Mouse (Mus musculus) intestine, embryonic 16.5 days (tissue): Measurements from ENCODE around the gene Ncoa5. TPM values are rescaled to one million over a fixed set of nuclear protein-coding genes. Genes with fewer than 3 reads are reported as not detected.
A peak's percentile ranks its signal among the peaks of the same experiment; 100 is the strongest.

ENCODE experiments used
- ATAC-seq: fragments of 200-750 bp; cut with Nextera tagmentation; 2 replicates; pipeline ENCODE4 v1.8.0; 2017; ENCODE audit warnings: moderate TSS enrichment, moderate library complexity
- H3K27ac ChIP-seq: fragments of 300-500 bp; sonication (generic); 2 replicates; pipeline ENCODE4 v1.5.1; 2014; ENCODE audit warnings: mild to moderate bottlenecking, low read length
- H3K27me3 ChIP-seq: fragments of 300-500 bp; sonication (generic); replicated peaks from 2 replicates; pipeline ENCODE4 v1.6.1; 2014; ENCODE audit warnings: low read length, control low read depth, mixed read lengths; ENCODE audit not compliant: control insufficient read depth, insufficient read depth
- H3K36me3 ChIP-seq: fragments of 300-500 bp; sonication (generic); 2 replicates; pipeline ENCODE4 v1.6.1; 2014; ENCODE audit warnings: low read length, control low read depth; ENCODE audit not compliant: control insufficient read depth, insufficient read depth
- H3K4me1 ChIP-seq: fragments of 300-500 bp; sonication (generic); 2 replicates; pipeline ENCODE4 v1.6.1; 2014; ENCODE audit warnings: low read length, control low read depth, mixed read lengths; ENCODE audit not compliant: control insufficient read depth, insufficient read depth
- H3K4me2 ChIP-seq: fragments of 300-500 bp; sonication (generic); 2 replicates; pipeline ENCODE4 v1.6.1; 2014; ENCODE audit warnings: low read depth, low read length, control low read depth
- H3K4me3 ChIP-seq: fragments of 300-500 bp; sonication (generic); 2 replicates; pipeline ENCODE4 v1.5.1; 2014; ENCODE audit warnings: mild to moderate bottlenecking, low read length
- H3K9ac ChIP-seq: fragments of 300-500 bp; sonication (generic); 2 replicates; pipeline ENCODE4 v1.6.1; 2014; ENCODE audit warnings: low read depth, low read length
- H3K9me3 ChIP-seq: fragments of 300-500 bp; sonication (generic); 2 replicates; pipeline ENCODE4 v1.6.1; 2016; ENCODE audit warnings: low read length, control low read depth; ENCODE audit not compliant: control insufficient read depth
- WGBS: fragments of 180-500 bp; shearing (Covaris S2); extraction: QIAGEN DNeasy Blood & Tissue Kit; methylation state at CpG from one replicate; pipeline ENCODE4 v1.1.7; 2014; 5-methylcytosine and 5-hydroxymethylcytosine counted together
- polyA plus RNA-seq: library from polyadenylated mRNA; unstranded; fragments of >200 nt; fragmentation: Nextera tagmentation; extraction: Ambion mirVana; gene quantifications from 2 replicates; pipeline ENCODE4 v1.2.1, GENCODE M21; 2015

Ncoa5 gene
- polyA plus RNA-seq, 1 experiment from 2014 or later, result 41.4 TPM

- peaks cover 60% of the 10 kb centered on the region for H3K27me3 ChIP-seq
- peak overlapping the region; percentile 58 for H3K4me2 ChIP-seq
- H3K9me3 ChIP-seq, result no peaks in the 10 kb centered on the region
- H3K9ac ChIP-seq, result no peak overlapping the region
- peaks cover 7% of the 10 kb centered on the region for H3K4me1 ChIP-seq
- H3K4me3 ChIP-seq, result peak overlapping the region; percentile 36
- H3K36me3 ChIP-seq, result no peaks in the 10 kb centered on the region
- 2% methylated on average over 64 of the region's 65 CpGs for WGBS
- H3K27ac ChIP-seq, result no peak overlapping the region
- peak; percentile 13; the same call in 1 of the 2 replicates for ATAC-seq
Observed at GRCm38 (mm10) chr2:164967761-164968440, 66.8 kb downstream of the Ncoa5 start.

- H3K4me2 ChIP-seq, result no peak overlapping the region
- H3K4me1 ChIP-seq, result peaks cover 7% of the 10 kb centered on the region
- peaks cover 56% of the 10 kb centered on the region for H3K27me3 ChIP-seq
- H3K4me3 ChIP-seq, result no peak overlapping the region
- H3K27ac ChIP-seq, result no peak overlapping the region
- no peak for ATAC-seq
- no peak overlapping the region for H3K9ac ChIP-seq
- H3K9me3 ChIP-seq, result no peaks in the 10 kb centered on the region
- WGBS, result 14% methylated on average over 6 of the region's 6 CpGs
- no peaks in the 10 kb centered on the region for H3K36me3 ChIP-seq
Observed at GRCm38 (mm10) chr2:164967193-164967592, 67.5 kb downstream of the Ncoa5 start.

GRCm38 (mm10) chr2:164966381-164966780, 68.3 kb downstream of the Ncoa5 start:
- Histone ChIP-seq H3K27ac (no peak overlapping the region), H3K36me3 (no peaks in the 10 kb centered on the region), H3K9me3 (no peaks in the 10 kb centered on the region), H3K4me1 (peaks cover 7% of the 10 kb centered on the region), H3K9ac (no peak overlapping the region), H3K27me3 (peaks cover 53% of the 10 kb centered on the region), H3K4me2 (no peak overlapping the region), H3K4me3 (no peak overlapping the region)
- ATAC-seq, result no peak
- 17% methylated on average over 8 of the region's 8 CpGs for WGBS

- H3K4me1 ChIP-seq, result peaks cover 14% of the 10 kb centered on the region
- peaks cover 39% of the 10 kb centered on the region for H3K27me3 ChIP-seq
- H3K36me3 ChIP-seq, result no peaks in the 10 kb centered on the region
- H3K27ac ChIP-seq, result no peak overlapping the region
- ATAC-seq, result no peak
- H3K9ac ChIP-seq, result no peak overlapping the region
- H3K4me2 ChIP-seq, result no peak overlapping the region
- WGBS, result 93% methylated on average over 1 of the region's 1 CpGs
- no peak overlapping the region for H3K4me3 ChIP-seq
- H3K9me3 ChIP-seq, result no peaks in the 10 kb centered on the region
Observed at GRCm38 (mm10) chr2:164964981-164965380, 69.7 kb downstream of the Ncoa5 start.

- H3K9ac ChIP-seq, result no peak overlapping the region
- no peak overlapping the region for H3K4me3 ChIP-seq
- WGBS, result 40% methylated on average over 9 of the region's 9 CpGs
- ATAC-seq, result no peak
- H3K9me3 ChIP-seq, result no peaks in the 10 kb centered on the region
- H3K27ac ChIP-seq, result no peak overlapping the region
- H3K4me1 ChIP-seq, result peaks cover 14% of the 10 kb centered on the region
- H3K27me3 ChIP-seq, result peaks cover 33% of the 10 kb centered on the region
- no peaks in the 10 kb centered on the region for H3K36me3 ChIP-seq
- no peak overlapping the region for H3K4me2 ChIP-seq
Observed at GRCm38 (mm10) chr2:164964242-164964894, 70.3 kb downstream of the Ncoa5 start.

GRCm38 (mm10) chr2:164962183-164962580, 72.5 kb downstream of the Ncoa5 start:
- Histone ChIP-seq H3K4me3 (no peak overlapping the region), H3K4me1 (peaks cover 7% of the 10 kb centered on the region; the same call in 1 of the 2 replicates), H3K9me3 (peaks cover 4% of the 10 kb centered on the region; the same call in 1 of the 2 replicates), H3K4me2 (no peak overlapping the region), H3K27me3 (peaks cover 12% of the 10 kb centered on the region), H3K9ac (no peak overlapping the region), H3K27ac (no peak overlapping the region), H3K36me3 (no peaks in the 10 kb centered on the region)
- ATAC-seq, result no peak
- WGBS, result 40% methylated on average over 7 of the region's 7 CpGs

- H3K4me2 ChIP-seq, result peak overlapping the region; percentile 85; the same call in 1 of the 2 replicates
- peaks cover 7% of the 10 kb centered on the region; the same call in 1 of the 2 replicates for H3K4me1 ChIP-seq
- peaks cover 6% of the 10 kb centered on the region for H3K27me3 ChIP-seq
- H3K9ac ChIP-seq, result no peak overlapping the region
- WGBS, result 11% methylated on average over 17 of the region's 17 CpGs
- H3K36me3 ChIP-seq, result no peaks in the 10 kb centered on the region
- peak; percentile 47 for ATAC-seq
- H3K9me3 ChIP-seq, result peaks cover 4% of the 10 kb centered on the region; the same call in 1 of the 2 replicates
- no peak overlapping the region for H3K27ac ChIP-seq
- H3K4me3 ChIP-seq, result no peak overlapping the region
Observed at GRCm38 (mm10) chr2:164961506-164962182, 73.0 kb downstream of the Ncoa5 start.

- Histone ChIP-seq H3K9me3 (peaks cover 4% of the 10 kb centered on the region; the same call in 1 of the 2 replicates), H3K27me3 (0 out of 2 replicates have a peak, but pooled peaks cover 3% of the 10 kb centered on the region), H3K9ac (peak within 1 kb of the TSS; percentile 62), H3K27ac (no peak within 1 kb of the TSS), H3K4me3 (peak within 1 kb of the TSS; percentile 59), H3K36me3 (no peaks in the 10 kb centered on the region), H3K4me1 (peaks cover 7% of the 10 kb centered on the region; the same call in 1 of the 2 replicates), H3K4me2 (peak within 1 kb of the TSS; percentile 85)
- WGBS, result 1% methylated on average over 43 of the region's 54 CpGs
- ATAC-seq, result peak; percentile 79
Observed at GRCm38 (mm10) chr2:164960716-164961441, 73.8 kb downstream of the Ncoa5 start, which contains the start of gene Slc12a5. Gene Slc12a5 (plus strand): TSS chr2:164960802.
